14 mouse cellular contexts compared by ENCODE assay signal in the genomic region with DNA sequence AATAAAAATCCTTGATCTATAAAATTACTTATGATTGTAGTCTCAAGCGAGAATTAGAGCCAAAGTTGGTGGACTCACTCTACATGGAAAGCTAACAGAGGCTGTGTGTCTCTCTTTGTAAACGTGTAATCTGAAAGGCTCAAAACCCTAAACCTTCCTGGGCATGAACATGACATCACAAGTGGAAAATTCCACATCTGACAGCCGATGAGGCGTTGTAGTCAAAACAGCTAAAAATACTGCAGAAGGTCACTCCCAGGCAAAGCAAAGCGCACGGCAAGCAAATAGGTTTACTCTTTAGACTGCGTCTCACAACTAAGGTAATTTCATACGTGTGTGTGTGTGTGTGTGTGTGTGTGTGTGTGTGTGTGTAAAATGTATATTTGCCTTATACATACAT. TPM values are rescaled to one million over a fixed set of nuclear protein-coding genes. Genes with fewer than 3 reads are reported as not detected.
A peak's percentile ranks its signal among the peaks of the same experiment; 100 is the strongest.
DNase-seq lines count a peak whose midpoint lies in the region; ATAC-seq lines count a peak whose summit lies in the region.
"Had no signal": no experiment of that assay in that cellular context is flagged by ENCODE, and none has a peak within 500 bp of the region (broad histone marks: within the 10 kb centered on the region; RNA-seq: fewer than 3 reads in every experiment).

No protein-coding gene starts in this region.

- peak overlapping the region; percentile 93 for H3K27ac ChIP-seq in heart, embryonic 12.5 days (ENCODE audit: poor library complexity, severe bottlenecking)
- H3K27ac ChIP-seq: forebrain, embryonic 10.5 days; liver, embryonic 14.5 days had no signal

- intact Hi-C loops in heart, postnatal 36 days (cut with DNase I), result no loop called here

- 30% methylated on average over 8 of the region's 8 CpGs for WGBS in heart, embryonic 12.5 days

- H3K9me3 ChIP-seq in heart, embryonic 12.5 days (replicated peaks), result no peaks in the 10 kb centered on the region
- H3K9me3 ChIP-seq: forebrain, embryonic 10.5 days had no signal

- no peak for ATAC-seq in heart, embryonic 12.5 days (ENCODE audit: insufficient number of reproducible peaks, low FRiP score)
- ATAC-seq in megakaryocyte, adult 5-6 weeks (ENCODE audit: poor library complexity, severe bottlenecking), result no peak
- ATAC-seq: hindbrain, embryonic 16.5 days had no signal

- peaks cover 21% of the 10 kb centered on the region for H3K36me3 ChIP-seq in heart, embryonic 12.5 days

- peak; percentile 60 to 69 for DNase-seq in heart, adult 18-20 months
- DNase-seq in heart, postnatal 36 days, result no peak
- DNase-seq in spleen, postnatal 36 days (ENCODE audit: low spot score in 2 of 2), result peak; percentile 13 to 21
- no peak for DNase-seq in spleen, adult 12 weeks (ENCODE audit: low spot score)
- DNase-seq in urinary bladder, postnatal 25 days (ENCODE audit: low spot score), result no peak
- DNase-seq in right cerebral cortex, adult 18-20 months, result no peak
- DNase-seq: embryo, embryonic 11 days; thymus, postnatal 36 days had no signal

- H3K4me2 ChIP-seq in heart, embryonic 12.5 days, result peak overlapping the region; percentile 46
- H3K4me2 ChIP-seq: midbrain, embryonic 11.5 days had no signal

- H3K9ac ChIP-seq in heart, embryonic 12.5 days, result no peak overlapping the region; the same call in 1 of the 2 replicates
- H3K9ac ChIP-seq: liver, embryonic 14.5 days had no signal

- no peak overlapping the region for H3K4me3 ChIP-seq in heart, embryonic 12.5 days
- H3K4me3 ChIP-seq: forebrain, embryonic 10.5 days had no signal

- H3K27me3 ChIP-seq in heart, embryonic 12.5 days (replicated peaks), result no peaks in the 10 kb centered on the region

- H3K4me1 ChIP-seq in heart, embryonic 12.5 days (replicated peaks), result peaks cover 20% of the 10 kb centered on the region

RNA-seq across cellular contexts. Expression of a gene that starts 3.7 kb away (rescaled TPM):
- total RNA-seq in heart, adult 18-20 months (2021), result 10 to 100 TPM; 74.0 to 76.9 TPM
- total RNA-seq in heart, postnatal 36 days (2021), result 10 to 100 TPM; 73.7 to 75.5 TPM
- 109 TPM in 2 replicates for polyA plus RNA-seq in heart, embryonic 12.5 days (2016; fragmentation: Nextera tagmentation; extraction: Ambion mirVana)
- total RNA-seq in megakaryocyte, adult 5-6 weeks (2015), result 6.5 and 7.3 TPM in 2 replicates
- total RNA-seq in megakaryocyte, adult 5-6 weeks (2017), result 4.1 and 5.2 TPM in 2 replicates

Comparison
In these comparisons a context has a peak if more than half of its experiments do, and no peak if none do; other contexts are left out.
1. DNase-seq: peak in heart, adult 18-20 months (2 of 2) and spleen, postnatal 36 days (2 of 2); none in heart, postnatal 36 days (0 of 2), spleen, adult 12 weeks (single experiment), urinary bladder, postnatal 25 days (single experiment) and right cerebral cortex, adult 18-20 months (single experiment).
2. RNA of a gene that starts 3.7 kb away (total RNA-seq): 74.0 to 76.9 TPM in heart, adult 18-20 months and 73.7 to 75.5 TPM in heart, postnatal 36 days; 4.1 to 7.3 TPM in megakaryocyte, adult 5-6 weeks; every median in the first group is over 4 times any median in the second.